Mouse (Mus musculus) spleen, postnatal 4 days (tissue): ENCODE data around the gene Psmc5.

Experiments used
- DNase-seq, 2 experiments: peaks; one replicate each; pipeline ENCODE4 v3.0.0; 2022; ENCODE audit warnings: low spot score in 2 of 2

The Psmc5 gene

DNA sequence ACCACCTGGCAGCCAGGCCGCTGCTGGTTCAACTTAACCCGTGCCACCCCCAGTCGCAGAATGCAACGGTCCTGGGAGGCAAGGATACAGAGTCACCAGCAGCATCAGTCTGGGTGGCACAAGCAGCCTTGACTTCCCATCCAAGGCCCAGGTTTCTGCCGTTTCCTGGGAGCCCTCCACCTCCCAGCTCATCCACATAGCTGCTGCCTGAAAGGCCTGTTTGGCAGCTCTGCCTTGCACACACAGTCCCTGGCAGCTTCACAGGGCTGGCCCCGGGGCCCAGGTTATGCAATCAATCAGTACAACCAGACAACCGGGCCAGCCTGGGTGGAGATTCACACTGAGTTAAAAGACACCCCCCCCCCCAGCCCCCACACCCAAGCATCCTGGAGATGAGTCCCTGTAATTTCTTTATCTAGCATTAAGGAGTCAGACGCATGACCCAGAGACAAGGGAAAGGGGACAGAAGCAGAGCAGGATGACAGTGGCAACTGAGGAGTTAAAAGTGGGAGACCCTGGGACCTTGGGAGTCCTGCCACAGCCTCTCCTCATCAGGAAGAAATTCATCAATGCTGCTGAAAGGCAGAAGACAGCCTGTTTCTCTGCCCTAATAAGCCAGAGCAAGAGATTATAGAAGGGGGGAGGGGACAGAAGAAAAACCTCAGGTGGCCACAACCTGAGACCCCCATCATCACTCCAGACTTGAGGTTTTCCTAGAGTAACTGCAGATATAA is 12.5 kb downstream of the Psmc5 start:
- no peak for DNase-seq

DNA sequence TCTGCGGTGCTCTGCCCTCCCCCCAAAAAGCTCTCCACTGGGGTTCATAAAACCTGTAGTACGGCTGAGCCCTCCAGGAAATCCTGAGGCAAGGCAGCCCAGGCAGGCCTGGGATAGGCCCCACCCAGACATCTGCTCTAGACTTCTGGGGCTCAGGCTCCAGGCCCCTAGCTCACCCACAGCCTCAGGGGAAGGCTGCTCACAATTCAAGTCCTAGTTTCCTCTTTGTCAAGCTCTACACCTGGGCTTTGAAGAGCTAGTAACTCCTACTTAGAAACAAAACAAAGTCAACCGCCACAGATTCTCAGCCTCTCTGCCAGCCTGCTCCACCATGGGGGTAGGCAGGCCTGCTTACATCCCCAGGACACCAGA is 13.1 kb downstream of the Psmc5 start:
- no peak for DNase-seq

DNA sequence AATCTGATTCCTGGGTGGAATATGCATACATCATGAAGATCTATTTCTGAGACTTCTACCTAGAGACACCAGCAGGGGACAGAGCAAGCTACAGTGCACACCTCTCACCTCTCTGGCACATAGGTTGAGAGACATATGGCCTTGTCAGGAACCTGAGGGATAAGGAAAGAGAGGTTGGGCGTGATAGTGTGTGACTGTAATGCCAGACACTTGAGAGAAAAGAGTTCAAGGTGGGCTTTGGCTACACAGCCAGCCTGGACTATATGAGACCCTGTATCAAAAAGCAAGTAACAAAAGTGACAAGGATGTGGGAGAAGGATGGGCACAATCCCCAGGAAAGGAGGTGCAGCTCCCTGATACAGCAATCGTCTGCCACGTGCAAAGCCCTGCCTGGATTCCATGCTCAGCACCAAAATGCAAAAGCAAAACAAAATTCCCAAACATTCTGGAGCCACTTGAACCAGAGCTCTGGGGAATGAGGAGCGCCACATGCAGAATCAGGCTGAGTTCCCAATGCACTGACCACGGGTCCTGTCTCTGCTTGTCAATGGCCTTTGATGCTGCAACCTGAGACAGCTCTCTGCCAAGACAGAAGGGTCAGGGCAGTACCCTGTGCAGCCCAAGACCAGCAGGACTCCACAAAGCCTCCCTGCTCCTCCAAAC is 15.3 kb downstream of the Psmc5 start:
- DNase-seq, result peak in 1 of 2 experiments; percentile 63

DNA sequence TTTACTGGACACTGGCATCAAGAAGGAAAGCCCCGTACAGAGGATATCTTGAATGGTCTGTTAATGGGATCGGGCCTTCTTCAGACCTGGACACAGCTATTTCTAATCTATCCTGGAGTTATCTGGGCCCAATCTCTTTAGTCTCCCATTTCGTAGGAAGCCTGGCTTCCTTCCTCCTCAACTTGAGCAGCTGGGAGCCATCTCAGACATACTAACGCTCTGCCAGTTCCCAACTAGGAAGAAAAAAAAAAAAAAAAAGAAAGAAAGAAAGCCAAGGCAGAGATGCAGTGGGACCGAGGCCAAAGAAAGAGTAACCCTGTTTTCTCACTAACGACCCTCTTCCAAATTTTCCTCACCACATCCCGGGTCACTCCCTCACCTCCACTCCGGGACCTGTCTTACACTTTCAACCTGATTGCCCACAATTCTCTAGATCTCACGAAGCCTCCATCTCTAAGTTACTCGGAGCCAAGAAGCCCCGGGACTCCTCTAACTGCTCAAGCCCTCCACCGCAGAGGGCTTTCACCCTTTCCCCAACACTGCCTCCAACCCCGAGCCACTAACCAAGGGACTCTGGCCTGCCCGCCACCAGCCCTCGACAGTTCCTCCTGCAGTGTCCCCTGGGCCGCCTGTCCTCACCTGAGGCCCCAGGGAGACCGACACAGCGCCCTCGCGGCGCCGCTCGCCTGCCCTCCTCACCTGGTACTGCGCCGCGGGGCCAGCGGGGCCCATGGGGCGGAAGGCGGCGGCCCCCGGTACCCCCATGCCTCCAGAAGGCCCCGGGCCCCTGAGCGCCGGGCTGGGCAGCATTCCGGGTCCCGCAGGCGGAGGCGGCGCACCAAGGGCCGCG is 16.1 kb downstream of the Psmc5 start:
- DNase-seq, result peak; percentile 67 to 87

DNA sequence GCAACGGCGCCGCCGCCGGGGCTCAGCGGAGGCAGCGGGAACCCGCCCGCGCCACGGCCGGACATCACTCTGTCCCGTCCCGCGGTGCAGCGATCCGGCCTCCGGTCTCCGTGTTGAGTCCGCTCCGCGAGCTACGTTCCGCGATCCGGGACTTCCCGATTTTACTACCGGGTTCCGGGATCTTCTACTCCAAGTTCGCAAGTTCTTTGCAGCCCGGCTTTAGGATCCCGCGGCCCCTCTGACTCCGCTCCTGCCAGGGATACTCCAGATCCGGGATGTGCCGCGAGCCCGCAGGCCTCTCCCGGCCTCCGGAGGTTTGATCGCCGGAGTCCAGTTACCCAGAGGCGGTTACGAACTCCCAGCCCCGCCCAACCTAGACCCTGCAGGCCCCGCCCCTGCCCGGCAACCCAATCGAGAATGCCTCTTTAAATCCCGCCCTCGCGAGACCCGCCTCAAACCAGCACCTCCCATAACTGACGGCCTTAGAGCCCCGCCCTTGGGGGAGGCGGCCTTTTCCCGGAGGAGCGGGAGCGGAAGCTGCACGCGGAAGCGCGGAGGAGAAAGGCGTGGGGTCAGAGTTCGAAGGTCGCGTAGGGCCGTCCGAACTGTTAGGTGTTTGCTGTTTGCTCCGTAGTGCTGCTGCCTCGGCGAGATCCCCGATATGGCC is 16.8 kb downstream of the Psmc5 start, which contains the start of gene Smarcd2:
TSS of gene Smarcd2 (minus strand) at position 329 of the 667 bp plus-strand sequence.
- DNase-seq, result peak; percentile 99

DNA sequence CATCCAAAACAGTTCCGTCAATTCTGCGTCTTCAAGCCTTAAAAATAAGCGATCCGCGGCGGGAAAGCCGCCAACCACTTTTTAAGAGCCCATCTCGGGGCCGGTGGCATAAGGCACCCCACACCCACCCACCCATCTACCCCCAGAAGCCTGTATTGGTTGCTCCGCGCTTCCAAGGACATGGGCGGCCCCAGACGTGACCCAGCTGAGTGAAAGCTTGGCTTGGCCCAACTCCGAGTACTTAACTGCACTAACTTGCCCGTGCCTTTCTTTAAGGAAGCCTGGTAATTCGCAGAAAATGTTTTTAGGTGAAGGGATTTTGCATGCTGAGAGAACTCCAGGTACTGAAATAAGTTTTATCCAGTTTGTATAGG is 17.3 kb downstream of the Psmc5 start:
- no peak for DNase-seq

DNA sequence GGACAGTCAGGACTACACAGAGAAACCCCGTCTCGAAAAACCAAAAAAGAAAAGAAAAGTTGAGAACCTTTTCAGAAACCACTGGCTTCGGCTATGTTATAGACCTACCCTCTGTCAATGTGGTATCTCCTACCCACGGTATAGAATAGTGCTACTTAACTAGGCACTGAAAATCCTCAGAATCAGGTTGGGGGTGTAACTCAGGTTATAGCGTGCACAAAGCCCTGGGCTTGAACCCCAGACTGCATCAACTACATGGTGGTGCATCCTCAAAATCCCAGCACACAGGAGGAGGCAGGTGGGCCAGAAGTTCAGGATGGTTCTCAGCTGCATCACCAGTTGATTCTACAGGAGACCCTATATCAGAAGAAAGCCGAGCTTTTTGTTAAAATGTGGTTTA is 17.9 kb downstream of the Psmc5 start:
- no peak for DNase-seq

DNA sequence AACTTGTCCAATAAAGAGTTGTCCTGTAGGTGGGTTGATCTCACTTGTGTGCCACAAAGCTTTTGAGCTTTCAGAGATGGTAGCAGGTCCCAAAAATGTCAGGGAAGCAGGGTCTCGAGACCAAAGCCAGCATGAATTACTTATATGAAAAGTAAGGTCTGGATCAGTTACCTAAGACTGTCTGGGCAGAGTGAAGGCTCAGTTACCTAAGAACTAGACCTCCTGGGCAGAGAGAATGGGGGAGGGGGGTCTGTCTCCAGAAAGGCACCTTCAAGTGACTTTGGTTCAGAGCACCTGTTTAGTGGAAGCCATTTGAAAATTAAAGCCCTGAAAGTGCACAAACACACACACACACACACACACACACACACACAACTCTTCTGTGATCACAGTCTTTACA is 18.4 kb downstream of the Psmc5 start:
- no peak for DNase-seq

DNA sequence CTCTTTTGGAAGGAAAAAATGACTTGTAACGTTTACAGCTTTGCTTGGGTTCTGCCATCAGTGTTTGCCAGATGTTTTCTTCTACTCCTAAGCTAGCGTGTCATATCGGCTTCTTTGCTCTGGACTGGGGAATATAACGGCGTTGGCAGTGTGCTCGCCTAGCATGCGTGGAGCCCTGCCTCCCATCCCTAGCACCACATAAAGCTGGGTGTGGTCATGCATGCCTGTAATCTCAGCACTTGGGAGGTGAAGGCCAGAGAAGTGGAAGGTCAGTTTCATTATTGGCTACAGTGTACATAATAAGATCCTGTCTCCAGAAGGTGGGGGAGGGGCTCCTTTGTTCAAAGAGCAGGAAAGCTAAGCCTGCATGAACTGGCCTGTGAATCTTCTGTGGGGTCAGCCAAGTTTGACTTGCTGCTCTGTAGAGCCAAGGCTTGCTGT is 19.0 kb downstream of the Psmc5 start:
- no peak for DNase-seq

DNA sequence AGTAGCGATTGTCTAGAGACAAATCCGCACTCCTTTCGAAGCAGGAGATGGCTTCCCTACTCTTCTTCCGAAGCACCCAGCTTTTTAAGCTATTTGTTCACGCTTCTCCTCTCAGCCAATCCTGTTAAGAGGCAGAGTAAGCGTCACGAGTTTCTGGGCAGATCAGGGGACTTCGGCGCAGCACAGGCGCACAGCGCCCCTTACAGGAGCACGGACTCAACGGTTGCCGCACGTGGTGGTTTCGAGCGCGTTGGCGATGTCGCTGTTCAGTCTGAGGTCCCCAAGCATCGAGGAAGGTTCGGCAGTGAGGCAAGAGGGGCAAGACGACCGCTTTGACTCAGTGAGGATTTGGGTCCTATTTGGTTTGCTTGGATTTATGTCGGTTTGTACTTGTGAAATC is 20.5 kb downstream of the Psmc5 start, which contains the start of gene Tcam1:
TSS of gene Tcam1 (plus strand) at position 219 of the 400 bp plus-strand sequence.
- peak; percentile 91 to 97 for DNase-seq

DNA sequence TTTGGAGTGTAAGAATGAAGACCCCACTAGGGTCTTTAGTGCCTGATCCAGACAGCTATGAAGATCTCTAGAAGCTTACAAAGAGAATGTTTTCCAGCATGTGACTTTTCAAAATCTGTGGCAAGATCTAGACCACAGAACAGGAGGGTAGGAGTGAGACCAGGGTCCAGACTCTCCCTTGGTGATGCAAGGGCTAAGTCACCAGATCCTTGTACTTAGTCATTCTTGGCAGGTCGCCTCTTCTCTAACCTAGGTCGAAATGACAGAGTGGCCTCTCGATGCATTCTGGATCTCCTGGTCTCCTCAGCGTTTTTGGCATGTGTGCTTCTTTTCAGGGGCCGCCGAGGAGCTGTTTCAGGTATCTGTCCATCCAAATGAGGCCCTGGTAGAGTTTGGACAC is 26.5 kb downstream of the Psmc5 start:
- no peak for DNase-seq

DNA sequence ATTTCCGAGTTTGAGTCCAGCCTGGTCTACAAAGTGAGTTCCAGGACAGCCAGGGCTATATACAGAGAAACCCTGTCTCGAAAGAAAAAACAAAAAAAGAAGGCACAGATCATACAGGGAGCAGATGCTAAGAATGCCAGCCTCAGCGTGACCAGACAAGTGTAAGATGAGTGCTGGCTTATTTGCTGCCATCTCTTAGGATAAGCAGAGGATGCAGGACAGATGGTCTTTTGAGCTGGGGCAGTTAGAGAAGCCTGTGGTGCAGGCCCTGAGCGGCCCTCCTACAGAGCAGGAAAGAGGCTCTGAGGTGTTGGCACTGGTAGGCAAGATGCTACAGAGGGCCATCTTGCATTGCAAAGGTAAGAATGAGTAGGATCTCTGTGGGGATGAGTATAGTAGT is 27.4 kb downstream of the Psmc5 start:
- no peak for DNase-seq

DNA sequence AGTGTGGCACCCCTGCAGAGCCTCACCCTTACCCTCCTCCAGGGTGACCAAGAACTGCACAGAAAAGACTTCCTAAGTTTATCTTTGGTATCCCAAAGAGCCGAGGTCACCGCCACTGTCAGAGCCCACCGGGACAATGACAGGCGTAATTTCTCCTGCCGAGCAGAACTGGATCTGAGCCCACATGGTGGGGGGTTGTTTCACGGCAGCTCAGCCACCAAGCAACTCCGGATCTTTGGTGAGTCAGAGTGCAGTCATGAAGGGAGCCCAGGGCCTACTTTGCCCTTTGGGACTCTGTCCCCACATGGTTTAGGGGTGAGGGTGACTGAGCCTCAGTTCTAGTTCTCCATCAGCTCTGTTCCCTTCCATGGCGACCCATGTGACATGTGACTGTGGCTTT is 28.2 kb downstream of the Psmc5 start:
- DNase-seq, result no peak

DNA sequence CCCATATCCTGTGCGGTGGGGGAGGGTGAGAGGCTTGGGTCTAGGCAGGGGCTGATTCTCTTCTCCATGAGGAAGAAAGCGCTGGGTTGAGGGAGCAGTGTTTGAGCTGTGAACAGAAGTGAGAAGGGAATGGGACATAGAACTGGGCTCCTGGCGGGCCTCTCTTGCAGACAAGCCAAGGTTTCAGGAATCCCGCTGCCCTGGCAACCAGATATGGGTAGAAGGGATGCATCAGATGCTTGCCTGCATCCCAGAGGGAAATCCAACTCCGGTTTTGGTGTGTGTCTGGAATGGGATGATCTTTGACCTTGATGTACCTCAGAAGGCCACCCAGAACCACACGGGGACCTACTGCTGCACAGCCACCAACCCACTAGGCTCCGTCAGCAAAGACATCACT is 30.3 kb downstream of the Psmc5 start:
- no peak for DNase-seq

DNA sequence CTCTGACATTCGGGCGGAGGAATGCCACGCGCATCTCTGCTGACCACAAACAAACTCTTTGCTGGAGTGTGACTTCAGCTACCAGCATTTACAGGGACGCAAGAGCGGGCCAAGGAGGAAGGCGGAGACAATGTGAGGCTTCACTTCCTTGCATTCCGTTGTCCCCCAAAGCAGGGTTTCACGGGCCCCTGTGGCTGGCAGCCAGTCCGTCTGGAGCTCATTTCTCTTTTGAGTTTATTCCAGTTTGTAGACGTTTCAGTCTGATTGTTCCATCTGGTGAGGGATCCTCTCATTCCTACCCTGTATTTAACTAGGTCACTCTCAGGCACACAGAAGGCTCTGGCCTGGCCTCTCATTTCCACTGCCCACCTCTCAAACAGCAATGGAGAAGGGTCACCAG is 31.0 kb downstream of the Psmc5 start:
- no peak for DNase-seq

DNA sequence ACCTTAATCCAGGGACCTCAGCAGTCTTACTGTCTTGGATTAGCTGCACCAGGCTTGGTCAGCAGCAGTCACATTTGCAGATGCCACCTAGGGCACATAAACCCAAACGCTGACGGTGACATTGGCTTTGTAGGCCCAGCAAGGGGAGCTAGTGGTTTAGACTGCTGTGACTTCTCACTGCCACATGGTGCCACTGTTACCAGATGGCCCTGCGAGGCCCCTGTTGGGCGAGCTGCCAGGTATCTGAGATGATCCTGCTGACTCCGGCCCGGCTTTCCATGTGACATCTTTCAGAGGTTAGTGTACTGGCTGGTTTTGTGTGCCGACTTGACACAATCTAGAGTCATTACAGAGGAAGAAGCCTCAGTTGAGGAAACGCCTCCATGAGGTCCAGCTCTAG is 33.4 kb downstream of the Psmc5 start:
- DNase-seq, result peak; percentile 48 to 74

DNA sequence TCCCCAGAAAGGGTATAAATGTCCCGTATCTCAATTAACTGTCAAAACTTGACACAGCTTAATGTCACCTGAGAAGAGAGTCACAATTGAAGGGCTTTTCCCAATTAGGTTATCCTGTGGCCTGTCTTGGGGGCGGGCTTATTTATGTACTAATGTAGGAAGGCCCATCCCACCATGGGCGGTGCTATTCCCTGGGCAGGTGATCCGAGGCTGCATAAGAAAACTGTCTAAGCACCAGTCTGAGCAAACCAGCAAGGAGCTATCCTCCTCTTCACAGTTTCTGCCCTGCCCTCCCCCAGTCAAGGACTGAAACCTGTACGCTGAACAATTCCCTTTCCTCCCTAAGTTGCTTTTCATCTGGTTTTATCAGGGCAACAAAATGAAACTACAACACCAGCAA is 34.4 kb downstream of the Psmc5 start:
- no peak for DNase-seq

DNA sequence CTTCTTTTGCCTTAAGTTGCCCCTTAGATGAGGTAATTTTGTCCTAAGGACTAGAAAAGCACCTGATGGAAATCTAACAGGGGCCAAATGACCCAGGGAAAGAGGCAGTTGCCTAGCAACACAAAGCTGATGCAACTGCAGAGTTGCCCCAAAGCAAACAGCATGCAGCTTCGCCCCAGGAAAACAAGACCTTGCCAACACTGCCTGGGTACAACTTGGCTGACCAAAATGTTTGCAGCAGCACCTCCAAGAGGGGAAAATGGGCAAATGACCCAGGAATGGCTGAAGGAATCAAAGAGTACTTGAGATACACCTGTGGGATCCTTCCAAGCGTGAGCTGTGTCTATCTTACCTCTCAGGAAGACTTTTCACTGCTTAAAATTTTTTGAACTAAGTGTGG is 35.9 kb downstream of the Psmc5 start:
- DNase-seq, result no peak

DNA sequence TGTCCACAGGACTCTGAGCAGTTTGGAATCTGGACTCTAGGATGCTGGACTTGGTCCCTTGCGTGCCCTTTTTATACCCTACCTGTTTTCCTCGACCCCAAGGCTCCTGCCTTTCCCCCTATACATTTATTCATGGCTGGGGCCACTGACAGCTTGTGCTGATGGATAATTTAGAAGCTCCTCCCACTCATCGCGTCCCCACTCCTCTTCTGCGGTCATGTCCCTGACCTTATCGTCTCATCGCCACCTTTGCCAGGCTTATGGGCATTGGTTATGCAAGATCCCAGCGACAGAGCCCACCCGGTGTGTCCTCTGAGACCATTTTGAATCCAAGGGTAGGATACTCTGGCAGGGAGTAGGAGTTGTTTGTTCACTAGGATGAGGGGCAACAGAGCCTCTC is 45.8 kb downstream of the Psmc5 start, which contains the start of gene Gh:
TSS of gene Gh (minus strand) at position 101 of the 400 bp plus-strand sequence.
- DNase-seq, result no peak

DNA sequence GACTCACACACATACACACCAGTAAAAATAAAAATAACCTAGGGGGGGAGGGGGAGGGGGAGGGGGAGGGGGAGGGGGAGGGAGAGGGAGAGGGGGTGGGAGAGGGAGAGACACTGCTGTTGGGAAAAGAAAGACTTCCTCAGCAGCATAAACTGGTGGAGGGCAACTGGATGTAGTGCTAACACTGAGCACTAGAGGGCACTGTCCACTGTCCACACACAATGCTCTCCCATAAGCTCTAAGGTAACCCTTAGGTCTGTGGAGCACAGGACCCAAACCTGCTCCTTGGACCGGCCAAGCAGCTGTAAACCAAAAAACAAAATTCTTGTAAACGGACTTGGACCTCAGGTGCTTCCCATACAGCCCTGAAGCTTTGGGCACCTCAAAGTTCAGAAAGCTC is 46.7 kb downstream of the Psmc5 start:
- peak; percentile 62 to 88 for DNase-seq

DNA sequence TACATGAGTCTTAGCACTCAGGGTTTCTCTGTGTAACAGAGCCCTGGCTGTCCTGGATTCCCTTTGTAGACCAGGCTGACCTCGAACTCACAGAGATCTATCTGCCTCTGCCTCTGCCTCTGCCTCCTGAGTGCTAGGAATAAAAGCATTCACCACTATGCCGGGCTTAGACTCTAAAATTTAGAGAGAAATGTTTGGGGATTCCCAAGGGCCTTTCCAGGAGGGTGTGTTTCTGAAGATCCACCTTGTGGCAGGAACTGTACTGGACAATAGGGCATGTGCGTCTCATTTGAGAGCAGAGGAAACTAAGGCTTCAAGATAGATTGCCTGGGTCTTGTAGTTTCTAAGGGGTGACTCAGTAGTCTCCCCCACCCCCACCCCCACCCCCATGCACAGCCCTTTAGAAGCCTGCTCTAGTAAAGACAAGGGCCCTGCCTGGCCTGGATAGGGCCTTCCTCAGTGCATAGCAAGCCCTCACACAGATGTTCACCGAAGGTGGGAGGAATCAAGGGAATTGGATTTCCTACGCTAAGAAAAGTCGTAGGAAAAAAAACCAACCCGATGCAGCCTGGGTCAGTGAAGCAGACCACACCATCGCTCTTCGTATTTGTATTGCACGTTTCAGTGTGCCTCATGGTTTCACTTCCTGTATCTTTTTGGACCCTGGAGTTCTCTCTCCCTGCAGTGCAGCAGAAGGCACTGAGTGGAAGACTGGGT is 49.6 kb downstream of the Psmc5 start:
- peak in 1 of 2 experiments; percentile 27 for DNase-seq
